Mouse (Mus musculus) heart, postnatal 0 days (tissue): ENCODE data around the gene Inpp4a. TPM values are rescaled to one million over a fixed set of nuclear protein-coding genes. Genes with fewer than 3 reads are reported as not detected.

Experiments used
- ATAC-seq: fragments of 200-750 bp; cut with Nextera tagmentation; 2 replicates; pipeline ENCODE4 v1.8.0; 2017; ENCODE audit warnings: low read depth, moderate number of reproducible peaks, moderate library complexity; ENCODE audit not compliant: insufficient read depth
- DNase-seq: peaks from one replicate; pipeline ENCODE4 v3.0.0-alpha.2; 2016; ENCODE audit warnings: low spot score
- H3K27ac ChIP-seq: fragments of 300-500 bp; sonication (generic); 2 replicates; pipeline ENCODE4 v1.5.1; 2014; ENCODE audit warnings: low read depth, mild to moderate bottlenecking
- H3K27me3 ChIP-seq: fragments of 300-500 bp; sonication (generic); 2 replicates; pipeline ENCODE4 v1.6.1; 2014; ENCODE audit warnings: low read length, mixed read lengths; ENCODE audit not compliant: control insufficient read depth, insufficient read depth
- H3K36me3 ChIP-seq: fragments of 300-500 bp; sonication (generic); replicated peaks from 2 replicates; pipeline ENCODE4 v1.6.1; 2014; ENCODE audit warnings: low read length, mixed read lengths; ENCODE audit not compliant: control insufficient read depth, insufficient read depth
- H3K4me1 ChIP-seq: fragments of 300-500 bp; sonication (generic); 2 replicates; pipeline ENCODE4 v1.6.1; 2014; ENCODE audit warnings: antibody characterized with exemption; ENCODE audit not compliant: control insufficient read depth, insufficient read depth
- H3K4me2 ChIP-seq: fragments of 300-500 bp; sonication (generic); 2 replicates; pipeline ENCODE4 v1.6.1; 2014; ENCODE audit warnings: low read depth, mild to moderate bottlenecking, low read length, moderate library complexity
- H3K4me3 ChIP-seq: fragments of 300-500 bp; sonication (generic); 2 replicates; pipeline ENCODE4 v1.5.1; 2014; ENCODE audit warnings: low read depth, low read length
- H3K9ac ChIP-seq: fragments of 300-500 bp; sonication (generic); replicated peaks from 2 replicates; pipeline ENCODE4 v1.6.1; 2014; ENCODE audit warnings: low read depth, low read length, mixed read lengths
- H3K9me3 ChIP-seq: fragments of 300-500 bp; sonication (generic); replicated peaks from 2 replicates; pipeline ENCODE4 v1.6.1; 2016; ENCODE audit warnings: low read length; ENCODE audit not compliant: control insufficient read depth
- CTCF ChIP-seq: IDR thresholded peaks from 2 replicates; pipeline ENCODE4 v1.5.1; 2016; ENCODE audit warnings: antibody characterized with exemption, control low read depth, low read depth
- EP300 ChIP-seq: IDR thresholded peaks from 2 replicates; pipeline ENCODE4 v1.6.1; 2016; ENCODE audit warnings: antibody characterized with exemption, low read depth
- WGBS: fragments of 180-500 bp; shearing (Covaris S2); extraction: QIAGEN DNeasy Blood & Tissue Kit; methylation state at CpG from one replicate; pipeline ENCODE4 v1.1.7; 2014; 5-methylcytosine and 5-hydroxymethylcytosine counted together
- polyA plus RNA-seq: library from polyadenylated mRNA; unstranded; fragments of >200 nt; fragmentation: Nextera tagmentation; extraction: Ambion mirVana; gene quantifications from 2 replicates; pipeline ENCODE4 v1.2.1, GENCODE M21; 2015
- total RNA-seq: library from RNA; depleted of rRNA; stranded (reverse); fragments of >200 nt; gene quantifications from 2 replicates; pipeline ENCODE4 v1.2.3, GENCODE M21; 2014; ENCODE audit warnings: low replicate concordance

The Inpp4a gene
- total and polyA plus RNA-seq, 2 experiments from 2014 or later: 8.8 to 9.5 TPM

DNA sequence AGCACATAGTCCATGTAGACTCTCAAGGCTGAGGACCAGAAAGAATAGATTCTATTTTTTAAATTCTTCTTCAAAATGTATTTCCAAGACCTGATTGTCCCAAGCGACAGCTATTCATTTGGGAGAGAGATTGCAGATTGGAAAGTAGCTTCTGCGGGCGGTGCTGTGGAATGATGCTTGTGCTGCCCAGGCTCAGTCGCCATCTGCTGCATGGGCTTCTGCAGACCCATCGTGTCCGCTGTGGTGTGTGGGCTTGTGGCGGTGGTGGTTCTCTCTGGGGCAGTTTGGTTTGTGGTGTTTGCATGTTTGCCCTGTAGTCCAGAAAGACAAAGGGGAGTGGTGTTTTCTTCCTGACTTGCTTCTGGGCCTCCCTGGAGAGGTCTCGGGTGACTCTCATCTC, 76.5 kb downstream of the Inpp4a start:
- 91% methylated on average over 8 of the region's 8 CpGs for WGBS
- H3K27ac ChIP-seq: no peak overlapping the region
- no peaks in the 10 kb centered on the region for H3K4me1 ChIP-seq
- DNase-seq: no peak
- H3K9me3 ChIP-seq: no peaks in the 10 kb centered on the region
- no peak overlapping the region for H3K4me2 ChIP-seq
- no peaks in the 10 kb centered on the region for H3K27me3 ChIP-seq
- ATAC-seq: no peak
- no peak overlapping the region for H3K9ac ChIP-seq
- peaks cover 39% of the 10 kb centered on the region for H3K36me3 ChIP-seq
- no peak overlapping the region for H3K4me3 ChIP-seq
- TF ChIP-seq EP300: no peak
- no peak for TF ChIP-seq CTCF

DNA sequence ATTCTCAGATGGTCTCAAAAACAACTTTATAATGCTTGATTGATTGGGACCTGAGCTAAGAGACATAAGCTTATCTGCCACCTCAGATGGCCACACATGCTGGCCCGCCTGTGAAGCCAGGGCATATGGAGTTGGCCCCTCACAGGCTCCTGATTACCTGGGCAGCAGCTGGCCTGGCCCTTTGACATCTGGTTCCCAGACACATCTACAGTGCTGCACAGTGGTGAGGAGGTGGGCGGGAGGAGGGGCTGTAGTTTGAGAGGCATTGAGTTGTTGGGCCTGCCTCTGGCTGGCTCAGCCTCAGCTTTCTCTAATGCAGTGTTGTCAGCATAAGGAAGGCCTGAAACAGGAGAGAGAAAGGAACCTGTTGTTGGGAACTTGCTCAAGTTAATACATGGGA, 77.1 kb downstream of the Inpp4a start:
- Histone ChIP-seq H3K9ac (no peak overlapping the region), H3K9me3 (no peaks in the 10 kb centered on the region), H3K27ac (no peak overlapping the region), H3K4me2 (no peak overlapping the region), H3K4me1 (no peaks in the 10 kb centered on the region), H3K36me3 (peaks cover 34% of the 10 kb centered on the region), H3K27me3 (no peaks in the 10 kb centered on the region), H3K4me3 (no peak overlapping the region)
- 89% methylated on average over 2 of the region's 2 CpGs for WGBS
- ATAC-seq (no peak), DNase-seq (no peak)
- TF ChIP-seq EP300: no peak
- TF ChIP-seq CTCF: no peak

- Histone ChIP-seq H3K9me3 (no peaks in the 10 kb centered on the region), H3K27me3 (no peaks in the 10 kb centered on the region), H3K4me1 (no peaks in the 10 kb centered on the region), H3K36me3 (peaks cover 24% of the 10 kb centered on the region), H3K9ac (no peak overlapping the region), H3K4me3 (no peak overlapping the region), H3K27ac (no peak overlapping the region), H3K4me2 (no peak overlapping the region)
- TF ChIP-seq CTCF (no peak), EP300 (no peak)
- DNase-seq (no peak), ATAC-seq (no peak)
- 92% methylated on average over 5 of the region's 5 CpGs for WGBS
Measured at GRCm38 (mm10) chr1:37378095-37378494, 78.4 kb downstream of the Inpp4a start.

DNA sequence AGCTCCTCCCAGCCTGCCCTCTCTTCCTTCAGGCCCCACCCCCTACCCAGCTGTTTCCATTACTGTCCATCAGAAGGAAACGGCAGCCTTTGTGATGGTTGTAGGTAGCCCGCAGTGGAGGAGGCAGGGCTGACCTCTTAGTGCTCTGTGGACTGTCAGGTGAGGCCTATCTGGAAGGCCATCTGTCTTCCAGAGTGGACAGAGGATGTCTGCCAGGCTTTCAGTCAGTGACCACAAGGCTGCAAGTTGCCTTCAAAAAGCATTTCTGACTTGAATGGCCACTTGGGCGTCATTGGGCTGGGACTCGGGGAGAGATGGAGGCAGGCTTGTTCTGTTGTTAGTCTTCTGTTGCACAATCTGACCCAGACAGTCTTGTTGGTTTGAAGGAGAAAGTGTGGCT, 79.9 kb downstream of the Inpp4a start:
- H3K9ac ChIP-seq: no peak overlapping the region
- DNase-seq (no peak), ATAC-seq (no peak)
- H3K27me3 ChIP-seq: no peaks in the 10 kb centered on the region
- peaks cover 24% of the 10 kb centered on the region for H3K36me3 ChIP-seq
- H3K4me1 ChIP-seq: peaks cover 7% of the 10 kb centered on the region; the same call in 1 of the 2 replicates
- no peak overlapping the region for H3K4me2 ChIP-seq
- WGBS: 64% methylated on average over 4 of the region's 4 CpGs
- no peak overlapping the region for H3K27ac ChIP-seq
- no peak for TF ChIP-seq CTCF
- no peak for TF ChIP-seq EP300
- H3K9me3 ChIP-seq: no peaks in the 10 kb centered on the region
- H3K4me3 ChIP-seq: no peak overlapping the region

- Histone ChIP-seq H3K9me3 (no peaks in the 10 kb centered on the region), H3K36me3 (peaks cover 24% of the 10 kb centered on the region), H3K4me1 (peaks cover 9% of the 10 kb centered on the region; the same call in 1 of the 2 replicates), H3K27me3 (no peaks in the 10 kb centered on the region), H3K4me2 (no peak overlapping the region), H3K9ac (no peak overlapping the region), H3K27ac (no peak overlapping the region), H3K4me3 (no peak overlapping the region)
- DNase-seq (no peak), ATAC-seq (no peak)
- no peak for TF ChIP-seq CTCF
- no peak for TF ChIP-seq EP300
- 84% methylated on average over 5 of the region's 5 CpGs for WGBS
Measured at GRCm38 (mm10) chr1:37380913-37381312, 81.2 kb downstream of the Inpp4a start.

GRCm38 (mm10) chr1:37384304-37384703, 84.6 kb downstream of the Inpp4a start:
- ATAC-seq (peak; percentile 39; the same call in 1 of the 2 replicates), DNase-seq (no peak)
- Histone ChIP-seq H3K4me3 (no peak overlapping the region), H3K27ac (peak overlapping the region; percentile 25; the same call in 1 of the 2 replicates), H3K9me3 (no peaks in the 10 kb centered on the region), H3K4me1 (peaks cover 20% of the 10 kb centered on the region), H3K9ac (no peak overlapping the region), H3K4me2 (no peak overlapping the region), H3K27me3 (no peaks in the 10 kb centered on the region), H3K36me3 (peaks cover 13% of the 10 kb centered on the region)
- WGBS: 44% methylated on average over 3 of the region's 3 CpGs
- TF ChIP-seq EP300 (no peak), CTCF (no peak)
